Mouse (Mus musculus): ENCODE measurements around the gene Cyp4f18.

DNA sequence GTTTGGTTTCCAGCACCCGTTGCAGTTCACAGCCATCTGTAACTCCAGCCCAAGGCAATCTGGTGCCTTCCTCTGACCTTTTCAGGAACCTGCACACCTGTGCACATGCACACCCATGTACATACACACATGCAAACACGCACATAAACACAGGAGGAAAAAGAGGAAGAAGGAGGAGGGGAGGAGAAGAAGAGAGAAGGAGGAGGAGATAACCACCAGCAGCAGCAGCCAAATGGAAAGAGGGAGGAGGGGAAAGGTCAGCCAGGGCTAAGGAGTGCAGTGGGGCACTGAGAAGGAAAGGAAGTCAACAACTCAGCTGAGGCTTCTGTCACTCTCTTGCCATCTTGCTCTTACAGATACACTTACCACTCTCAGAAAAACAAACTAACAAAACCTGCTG lies 28.4 kb downstream of the Cyp4f18 start:
- TF ChIP-seq CTCF (IDR thresholded peaks at IDR 0.05 in 2 of 3, conservative IDR thresholded peaks at IDR 0.05 in 1 of 3; ENCODE audit: control insufficient read depth in 1 of 3, insufficient read depth in 1 of 3, low read depth in 2 of 3, low read length in 3 of 3, poor library complexity in 1 of 3, severe bottlenecking in 1 of 3) (no peak), EP300 (IDR thresholded peaks at IDR 0.05; ENCODE audit: low read depth in 1 of 2, low read length in 2 of 2) (peak in 1 of 2 experiments; percentile 47; a peak in 1 of 4 replicates), E2F4 (IDR thresholded peaks at IDR 0.05; ENCODE audit: borderline replicate concordance, low read depth, low read length) (no peak), MEF2A (IDR thresholded peaks at IDR 0.05; ENCODE audit: extremely low read depth, insufficient replicate concordance, low read depth, low read length, poor library complexity, severe bottlenecking) (no peak), POLR2A (IDR thresholded peaks at IDR 0.05; ENCODE audit: control insufficient read depth in 1 of 2, insufficient read depth in 1 of 2, low read depth in 1 of 2, low read length in 2 of 2, poor library complexity in 1 of 2) (no peak)

Data from MEL (cell line).